Mouse (Mus musculus) neural tube, embryonic 11.5 days (tissue): ENCODE measurements at regions not wholly inside any gene's neighbourhood (a gene's known extent, or its start where the extent isn't known, plus 50 kb on each side); places are given as distances from the start of the nearest gene placed in this dataset.

Source experiments
- ATAC-seq: fragments of 200-750 bp; cut with Nextera tagmentation; 2 replicates; pipeline ENCODE4 v1.8.0; 2017; ENCODE audit warnings: moderate number of reproducible peaks, mild to moderate bottlenecking, moderate TSS enrichment, moderate library complexity; ENCODE audit not compliant: insufficient read depth, low FRiP score, low TSS enrichment
- DNase-seq: peaks from one replicate; pipeline ENCODE4 v3.0.0-alpha.2; 2015; ENCODE audit warnings: low spot score
- H3K27ac ChIP-seq: fragments of 300-500 bp; sonication (generic); 2 replicates; pipeline ENCODE4 v1.5.1; 2014; ENCODE audit warnings: low read depth, mild to moderate bottlenecking, low read length
- H3K27me3 ChIP-seq: fragments of 300-500 bp; sonication (generic); 2 replicates; pipeline ENCODE4 v1.6.1; 2014; ENCODE audit warnings: mild to moderate bottlenecking, low read length, mixed read lengths; ENCODE audit not compliant: control insufficient read depth, insufficient read depth
- H3K36me3 ChIP-seq: fragments of 300-500 bp; sonication (generic); 2 replicates; pipeline ENCODE4 v1.6.1; 2014; ENCODE audit warnings: mild to moderate bottlenecking, low read length, moderate library complexity, mixed read lengths; ENCODE audit not compliant: control insufficient read depth, insufficient read depth
- H3K4me1 ChIP-seq: fragments of 300-500 bp; sonication (generic); 2 replicates; pipeline ENCODE4 v1.6.1; 2014; ENCODE audit warnings: low read length, mixed read lengths; ENCODE audit not compliant: control insufficient read depth, insufficient read depth
- H3K4me2 ChIP-seq: fragments of 300-500 bp; sonication (generic); 2 replicates; pipeline ENCODE4 v1.6.1; 2014; ENCODE audit warnings: low read depth, mild to moderate bottlenecking, moderate library complexity
- H3K4me3 ChIP-seq: fragments of 300-500 bp; sonication (generic); 2 replicates; pipeline ENCODE4 v1.5.1; 2014; ENCODE audit warnings: low read depth, low read length
- H3K9ac ChIP-seq: fragments of 300-500 bp; sonication (generic); 2 replicates; pipeline ENCODE4 v1.6.1; 2014; ENCODE audit warnings: mild to moderate bottlenecking, low read length
- H3K9me3 ChIP-seq: fragments of 300-500 bp; sonication (generic); 2 replicates; pipeline ENCODE4 v1.6.1; 2016; ENCODE audit warnings: low read length; ENCODE audit not compliant: control insufficient read depth
- WGBS: fragments of 180-500 bp; shearing (Covaris S2); extraction: QIAGEN DNeasy Blood & Tissue Kit; methylation state at CpG from one replicate; pipeline ENCODE4 v1.1.7; 2014; 5-methylcytosine and 5-hydroxymethylcytosine counted together

DNA sequence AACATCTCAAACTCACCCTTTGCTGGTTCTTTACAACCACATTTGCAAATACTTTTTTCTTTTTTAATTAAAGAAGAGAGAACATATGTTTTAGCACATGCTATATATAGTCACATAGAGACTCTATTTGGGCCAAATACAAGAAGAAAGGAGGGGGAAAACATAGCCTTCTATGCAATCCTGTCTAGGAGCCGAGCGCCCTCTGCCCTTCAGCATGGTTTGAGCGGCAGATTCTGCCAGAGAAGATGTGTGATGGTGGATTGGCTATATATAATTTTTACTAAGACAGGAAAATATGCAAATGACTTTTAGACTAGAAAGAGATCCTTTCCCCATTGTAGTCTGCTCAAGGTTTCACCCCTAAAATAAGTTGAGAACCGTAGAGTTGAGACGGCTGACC, 60.0 kb upstream of the Myom1 start:
- no peaks in the 10 kb centered on the region for H3K27me3 ChIP-seq
- H3K9me3 ChIP-seq, result no peaks in the 10 kb centered on the region
- DNase-seq, result no peak
- no peaks in the 10 kb centered on the region for H3K4me1 ChIP-seq
- no peak overlapping the region for H3K4me2 ChIP-seq
- no peaks in the 10 kb centered on the region for H3K36me3 ChIP-seq
- no peak overlapping the region for H3K27ac ChIP-seq
- 93% methylated on average over 5 of the region's 5 CpGs for WGBS
- no peak overlapping the region for H3K4me3 ChIP-seq
- ATAC-seq, result no peak
- no peak overlapping the region for H3K9ac ChIP-seq

DNA sequence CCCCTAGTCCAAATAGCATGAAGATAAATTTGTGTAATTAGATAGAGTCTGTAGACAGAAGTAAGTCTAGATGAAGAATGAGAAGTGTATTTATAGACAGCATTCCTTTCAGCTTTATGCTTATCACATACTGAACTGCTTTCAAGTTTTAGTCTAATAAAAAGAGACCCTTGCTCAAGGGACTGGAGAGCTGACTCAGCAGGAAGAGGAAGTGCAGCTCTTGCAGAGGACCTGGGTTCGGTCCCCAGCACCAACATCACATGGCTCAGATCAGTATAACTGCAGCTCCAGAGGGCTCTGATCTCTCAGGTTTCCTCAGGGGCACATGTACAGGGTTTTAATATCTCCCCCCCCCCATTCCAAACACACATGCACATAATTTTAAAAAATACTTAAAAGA, 68.2 kb upstream of the Myom1 start:
- Histone ChIP-seq H3K4me1 (no peaks in the 10 kb centered on the region), H3K27me3 (no peaks in the 10 kb centered on the region), H3K27ac (no peak overlapping the region), H3K36me3 (no peaks in the 10 kb centered on the region), H3K9me3 (no peaks in the 10 kb centered on the region), H3K4me2 (no peak overlapping the region), H3K4me3 (no peak overlapping the region), H3K9ac (no peak overlapping the region)
- ATAC-seq (no peak), DNase-seq (no peak)
- 100% methylated on average over 1 of the region's 1 CpGs for WGBS

DNA sequence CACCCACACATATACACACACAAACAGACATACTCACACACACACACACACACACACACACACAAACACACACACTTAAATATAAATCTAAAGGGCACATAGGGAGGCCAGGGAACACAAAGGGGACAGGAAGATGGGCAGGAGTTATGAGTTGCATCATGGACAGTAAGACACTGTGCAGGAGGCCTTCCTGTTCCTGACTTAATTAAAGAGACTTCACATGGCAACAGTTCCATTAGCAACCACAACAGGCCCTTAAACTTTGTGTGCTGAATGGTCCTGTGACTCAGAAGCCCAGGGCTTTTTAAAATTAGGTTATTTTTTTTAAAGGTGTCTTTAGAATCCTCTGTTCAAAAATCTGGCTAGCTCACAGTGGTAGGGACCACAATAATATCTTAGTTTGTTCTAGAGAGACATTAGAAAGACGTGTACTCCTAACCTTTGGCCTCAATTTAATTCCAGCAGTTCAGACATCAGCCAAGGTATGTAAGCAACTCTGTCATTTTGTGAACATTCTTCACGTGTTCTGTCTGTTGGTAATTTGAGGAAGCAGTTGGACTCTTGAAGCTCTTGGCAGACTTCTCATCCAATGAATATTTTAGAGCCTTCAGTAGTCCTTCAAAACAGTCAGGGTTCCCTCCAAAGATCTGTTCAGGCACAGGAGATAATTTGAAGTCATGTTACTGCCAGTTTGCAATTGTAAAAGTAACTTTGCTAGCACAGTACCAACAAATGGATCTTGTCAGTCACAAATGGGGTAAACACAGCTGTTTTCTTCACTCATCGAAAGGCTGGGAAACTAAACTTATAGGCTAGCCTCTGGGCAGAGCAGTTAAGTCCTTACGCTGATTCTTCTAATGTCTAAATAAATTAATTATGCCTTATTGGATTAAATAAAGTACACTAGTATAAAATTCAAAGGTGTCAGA, 69.0 kb upstream of the Myom1 start:
- Histone ChIP-seq H3K36me3 (no peaks in the 10 kb centered on the region), H3K4me2 (no peak overlapping the region), H3K4me1 (no peaks in the 10 kb centered on the region), H3K9ac (no peak overlapping the region), H3K9me3 (no peaks in the 10 kb centered on the region), H3K4me3 (no peak overlapping the region), H3K27ac (no peak overlapping the region), H3K27me3 (no peaks in the 10 kb centered on the region)
- WGBS, result 76% methylated on average over 4 of the region's 4 CpGs
- ATAC-seq, result no peak
- DNase-seq, result no peak

- H3K27ac ChIP-seq, result no peak overlapping the region
- no peaks in the 10 kb centered on the region for H3K4me1 ChIP-seq
- no peak overlapping the region for H3K4me3 ChIP-seq
- H3K9me3 ChIP-seq, result no peaks in the 10 kb centered on the region
- no peaks in the 10 kb centered on the region for H3K36me3 ChIP-seq
- DNase-seq (no peak), ATAC-seq (no peak)
- H3K4me2 ChIP-seq, result no peak overlapping the region
- H3K9ac ChIP-seq, result no peak overlapping the region
- H3K27me3 ChIP-seq, result no peaks in the 10 kb centered on the region
These were observed 69.9 kb upstream of the Myom1 start for GRCm38 (mm10) chr17:70932565-70932964.

GRCm38 (mm10) chr17:70930600-70930999, 71.8 kb upstream of the Myom1 start:
- Histone ChIP-seq H3K9ac (no peak overlapping the region), H3K36me3 (no peaks in the 10 kb centered on the region), H3K9me3 (no peaks in the 10 kb centered on the region), H3K4me1 (no peaks in the 10 kb centered on the region), H3K4me2 (no peak overlapping the region), H3K27me3 (no peaks in the 10 kb centered on the region), H3K27ac (no peak overlapping the region), H3K4me3 (no peak overlapping the region)
- no peak for ATAC-seq
- no peak for DNase-seq
- WGBS, result 94% methylated on average over 9 of the region's 9 CpGs

GRCm38 (mm10) chr17:70929582-70929981, 72.9 kb upstream of the Myom1 start:
- 85% methylated on average over 1 of the region's 1 CpGs for WGBS

DNA sequence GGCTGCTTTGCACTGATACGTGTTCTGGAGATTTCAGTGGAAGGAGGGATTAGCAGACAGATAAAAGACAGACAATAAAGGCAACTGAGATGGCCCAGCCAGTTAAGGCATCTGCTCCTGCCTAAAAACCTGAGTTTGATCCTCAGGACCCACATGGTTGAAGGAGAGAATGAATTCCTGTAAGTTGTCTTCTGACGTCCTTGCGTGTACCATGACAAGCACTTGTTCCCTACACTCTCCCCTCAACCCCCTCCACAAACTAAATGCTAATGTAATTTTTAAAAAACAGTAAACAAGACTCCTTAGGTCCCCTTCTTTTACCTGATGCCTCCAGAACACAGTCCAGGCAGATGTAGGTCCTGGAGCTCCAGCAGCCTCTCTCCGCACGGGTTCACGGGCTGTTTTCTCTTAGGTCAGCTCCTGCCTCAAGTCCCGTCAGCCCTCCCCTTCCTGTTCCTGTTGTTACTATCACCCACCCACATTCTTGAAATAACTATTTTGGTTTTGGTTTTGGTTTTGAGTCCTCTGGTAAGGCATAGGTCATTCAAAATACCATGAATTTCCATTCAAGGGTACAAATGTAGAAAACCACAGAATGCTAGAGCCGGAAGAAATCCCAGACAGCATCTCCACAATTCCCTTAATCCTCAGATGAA, 71.3 kb upstream of the Tgif1 start:
- no peak for ATAC-seq
- no peaks in the 10 kb centered on the region for H3K36me3 ChIP-seq
- no peaks in the 10 kb centered on the region for H3K27me3 ChIP-seq
- no peaks in the 10 kb centered on the region for H3K9me3 ChIP-seq
- no peak overlapping the region for H3K27ac ChIP-seq
- no peak overlapping the region for H3K4me3 ChIP-seq
- DNase-seq, result no peak
- 94% methylated on average over 8 of the region's 8 CpGs for WGBS
- H3K4me2 ChIP-seq, result no peak overlapping the region
- H3K9ac ChIP-seq, result no peak overlapping the region
- H3K4me1 ChIP-seq, result no peaks in the 10 kb centered on the region

More at GRCm38 (mm10) chr17:70929582-70929981, 72.9 kb upstream of the Myom1 start:
- no peak overlapping the region for H3K27ac ChIP-seq
- no peaks in the 10 kb centered on the region for H3K36me3 ChIP-seq
- no peak overlapping the region for H3K4me3 ChIP-seq
- no peak overlapping the region for H3K4me2 ChIP-seq
- no peak for DNase-seq
- H3K27me3 ChIP-seq, result no peaks in the 10 kb centered on the region
- H3K9me3 ChIP-seq, result no peaks in the 10 kb centered on the region
- H3K4me1 ChIP-seq, result no peaks in the 10 kb centered on the region
- no peak overlapping the region for H3K9ac ChIP-seq
- ATAC-seq, result no peak

- H3K4me3 ChIP-seq, result no peak overlapping the region
These were observed 68.3 kb upstream of the Tgif1 start for GRCm38 (mm10) chr17:70921681-70922080.

DNA sequence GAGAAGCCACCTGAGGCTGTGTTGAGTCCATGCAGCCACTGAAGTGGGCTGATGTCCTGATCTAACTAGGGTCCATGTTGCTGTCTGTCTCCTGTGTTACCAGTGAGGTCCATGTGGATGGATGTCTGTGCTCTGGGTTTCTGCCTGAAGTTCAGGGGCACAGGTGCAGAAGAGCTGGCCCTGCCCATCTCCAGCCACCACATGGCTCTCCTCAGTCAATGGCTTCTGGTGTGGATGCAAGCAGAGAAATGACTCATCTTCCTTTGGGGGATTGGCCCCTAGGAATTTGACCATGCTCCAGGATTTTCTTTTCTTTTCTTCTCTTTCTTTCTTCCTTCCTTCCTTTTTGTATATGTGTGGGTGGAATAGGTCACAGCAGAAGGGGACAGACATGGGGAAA, 66.8 kb upstream of the Tgif1 start:
- no peak for ATAC-seq
- no peaks in the 10 kb centered on the region for H3K9me3 ChIP-seq

More at GRCm38 (mm10) chr17:70921681-70922080, 68.3 kb upstream of the Tgif1 start:
- DNase-seq (no peak), ATAC-seq (no peak)
- Histone ChIP-seq H3K4me2 (no peak overlapping the region), H3K9ac (no peak overlapping the region), H3K36me3 (no peaks in the 10 kb centered on the region), H3K9me3 (no peaks in the 10 kb centered on the region), H3K27ac (no peak overlapping the region), H3K4me1 (peaks cover 12% of the 10 kb centered on the region), H3K27me3 (no peaks in the 10 kb centered on the region)
- 76% methylated on average over 13 of the region's 13 CpGs for WGBS

More for the DNA sequence above, 66.8 kb upstream of the Tgif1 start:
- Histone ChIP-seq H3K27me3 (no peaks in the 10 kb centered on the region), H3K4me1 (peaks cover 12% of the 10 kb centered on the region), H3K36me3 (no peaks in the 10 kb centered on the region), H3K9ac (no peak overlapping the region), H3K4me3 (no peak overlapping the region), H3K4me2 (no peak overlapping the region), H3K27ac (no peak overlapping the region)
- no peak for DNase-seq
